Mouse (Mus musculus) small intestine, adult 2 months (tissue): Measurements from ENCODE around the gene Hivep2.

Experiments used
- CTCF ChIP-seq: fragments of 200-500 bp; IDR thresholded peaks from 2 replicates; pipeline ENCODE4 v1.5.1; 2012; ENCODE audit warnings: low read depth, mild to moderate bottlenecking, control low read depth, inconsistent platforms, low read length, moderate library complexity, mixed read lengths; ENCODE audit not compliant: insufficient replicate concordance, insufficient read length; ENCODE audit errors: extremely low read depth
- POLR2A ChIP-seq: fragments of 200-500 bp; IDR thresholded peaks from 2 replicates; pipeline ENCODE4 v1.6.1; 2012; ENCODE audit warnings: low read depth, mild to moderate bottlenecking, control low read depth, inconsistent platforms, low read length, moderate library complexity

DNA sequence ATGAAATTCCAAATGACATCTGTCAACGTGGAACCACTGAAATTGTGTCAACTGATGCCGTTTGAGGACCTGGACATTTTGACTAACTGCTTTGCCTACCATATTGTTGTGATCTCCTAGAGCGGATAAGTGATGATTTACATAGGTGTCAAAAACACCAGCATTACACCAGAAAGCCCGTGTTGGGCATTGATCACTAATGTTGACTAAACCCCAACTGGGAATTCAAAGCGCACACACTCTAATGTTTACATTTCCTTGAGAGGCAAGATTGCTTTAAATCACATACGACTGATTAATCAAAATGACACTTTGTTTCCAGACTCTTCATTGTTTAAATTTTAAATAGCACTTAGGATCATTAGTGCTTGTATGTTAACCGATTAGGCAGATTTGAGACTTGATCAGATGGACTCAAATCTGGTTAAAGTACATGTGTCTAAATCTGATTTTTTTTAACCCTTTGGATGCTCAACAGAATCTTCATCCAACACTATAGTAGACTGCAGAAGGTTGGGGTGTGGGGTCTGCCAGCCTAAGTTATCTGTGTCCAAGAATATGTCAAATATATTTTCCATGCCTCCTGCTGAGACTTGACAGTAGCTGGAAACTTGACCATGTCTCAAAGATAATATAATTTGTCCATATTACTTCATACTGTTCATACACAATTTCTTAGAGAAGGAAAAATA lies 142.3 kb downstream of the Hivep2 start:
- TF ChIP-seq CTCF (no peak), POLR2A (no peak)
